Mouse (Mus musculus) thymus, adult 2 months (tissue): ENCODE results near the gene Crb3.

Experiments used
- CTCF ChIP-seq: fragments of 200-500 bp; IDR thresholded peaks from 2 replicates; pipeline ENCODE4 v1.5.1; 2012; ENCODE audit warnings: mild to moderate bottlenecking, control low read depth, low read length, moderate library complexity, borderline replicate concordance; ENCODE audit not compliant: control insufficient read depth, poor library complexity, insufficient read depth; ENCODE audit errors: extremely low read depth
- POLR2A ChIP-seq: fragments of 200-500 bp; IDR thresholded peaks from 2 replicates; pipeline ENCODE4 v1.6.1; 2012; ENCODE audit warnings: mild to moderate bottlenecking, low read length, control low read depth, moderate library complexity; ENCODE audit not compliant: control insufficient read depth, poor library complexity, insufficient read depth; ENCODE audit errors: extremely low read depth

DNA sequence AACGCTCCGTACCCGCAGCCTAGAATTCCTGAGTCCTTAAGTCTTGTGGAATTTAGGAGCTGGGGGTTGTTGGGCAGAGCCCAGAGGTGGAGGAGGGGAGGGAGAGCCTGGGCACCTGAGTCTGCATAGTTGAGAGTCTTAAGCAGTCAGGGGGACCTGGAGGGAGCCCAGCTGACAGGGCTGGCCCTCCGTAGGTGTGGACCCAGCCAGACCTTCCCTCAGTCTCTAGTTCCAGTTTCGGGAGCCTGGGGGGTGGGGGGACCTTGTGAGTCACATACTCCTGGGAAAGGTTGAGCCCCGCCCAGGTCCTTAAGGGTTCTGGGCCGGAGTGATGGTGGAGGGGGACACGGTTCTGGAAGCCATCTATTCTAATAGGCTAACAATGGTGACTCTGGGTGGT lies 4.1 kb downstream of the Crb3 start:
- TF ChIP-seq POLR2A (no peak), CTCF (no peak)
